Mouse (Mus musculus): ENCODE data around the gene Stub1. TPM values are rescaled to one million over a fixed set of nuclear protein-coding genes. Genes with fewer than 3 reads are reported as not detected.

Stub1 gene
- polyA plus RNA-seq, 1 experiment from 2014 or later = 345 TPM

DNA sequence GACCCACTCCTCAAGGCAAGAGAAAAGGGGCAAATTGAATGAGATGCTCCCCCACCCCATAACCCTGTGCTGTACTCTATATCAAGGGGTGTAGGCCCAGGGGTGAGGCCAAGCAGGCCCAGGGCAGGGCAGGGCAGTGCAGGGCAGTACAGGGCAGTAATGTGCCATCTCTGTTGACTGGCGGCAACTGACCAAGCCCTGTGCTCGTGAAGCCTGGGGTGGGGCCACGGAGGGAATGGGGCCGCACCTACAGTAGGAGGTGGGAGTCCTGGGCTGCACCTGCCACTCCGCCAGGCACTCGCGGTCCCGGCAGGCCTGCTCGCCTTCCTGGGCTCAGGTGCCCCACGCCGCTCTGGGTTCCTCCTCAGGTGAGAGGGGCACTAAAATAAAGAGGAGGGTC lies 32.1 kb upstream of the Stub1 start:
- ATAC-seq (replicated peaks; ENCODE audit: low FRiP score, low TSS enrichment, low read depth) = no peak
- Histone ChIP-seq H3K9me3 (ENCODE audit: control insufficient read depth, low read length) (no peaks in the 10 kb centered on the region), H3K4me1 (replicated peaks; ENCODE audit: control insufficient read depth, insufficient read depth, low read length) (peaks cover 14% of the 10 kb centered on the region; the same call in 1 of the 2 replicates), H3K27me3 (replicated peaks; ENCODE audit: control insufficient read depth, insufficient read depth, low read length) (no peaks in the 10 kb centered on the region), H3K9ac (ENCODE audit: low read length) (no peak overlapping the region), H3K4me3 (ENCODE audit: low read depth, low read length) (no peak overlapping the region), H3K27ac (ENCODE audit: low read depth) (no peak overlapping the region), H3K36me3 (ENCODE audit: control insufficient read depth, insufficient read depth, low read length) (no peaks in the 10 kb centered on the region), H3K4me2 (ENCODE audit: low read length) (no peak overlapping the region)
- DNase-seq (ENCODE audit: low spot score) = no peak
- 89% methylated on average over 11 of the region's 11 CpGs for WGBS

DNA sequence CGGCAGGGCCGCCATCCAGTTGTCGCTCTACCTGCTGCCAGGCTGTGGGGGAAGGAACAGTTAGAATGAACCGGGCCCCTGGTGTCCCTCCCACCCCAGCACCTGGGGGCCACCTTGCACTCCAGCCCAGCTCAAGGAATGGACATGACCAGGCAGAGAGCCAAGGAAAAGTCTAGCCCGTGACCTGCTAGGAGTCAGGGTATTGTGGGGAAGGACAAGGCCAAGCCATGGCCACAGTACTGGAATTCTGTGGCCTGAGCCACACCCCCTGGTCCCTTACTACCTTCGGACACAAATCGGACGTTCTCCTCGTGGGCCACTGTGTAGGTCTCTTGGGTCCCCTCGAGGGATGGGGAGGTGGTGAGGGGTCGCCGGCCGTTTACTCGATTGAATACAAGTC lies 31.1 kb upstream of the Stub1 start:
- Histone ChIP-seq H3K4me1 (replicated peaks; ENCODE audit: control insufficient read depth, insufficient read depth, low read length) (peaks cover 16% of the 10 kb centered on the region), H3K9me3 (ENCODE audit: control insufficient read depth, low read length) (no peaks in the 10 kb centered on the region), H3K4me2 (ENCODE audit: low read length) (no peak overlapping the region), H3K36me3 (ENCODE audit: control insufficient read depth, insufficient read depth, low read length) (no peaks in the 10 kb centered on the region), H3K27ac (ENCODE audit: low read depth) (no peak overlapping the region), H3K4me3 (ENCODE audit: low read depth, low read length) (no peak overlapping the region), H3K9ac (ENCODE audit: low read length) (no peak overlapping the region), H3K27me3 (replicated peaks; ENCODE audit: control insufficient read depth, insufficient read depth, low read length) (no peaks in the 10 kb centered on the region)
- DNase-seq (ENCODE audit: low spot score) = no peak
- WGBS = 89% methylated on average over 14 of the region's 14 CpGs
- no peak for ATAC-seq (replicated peaks; ENCODE audit: low FRiP score, low TSS enrichment, low read depth)

- H3K4me2 ChIP-seq (ENCODE audit: low read length) = no peak overlapping the region
- no peak overlapping the region for H3K9ac ChIP-seq (ENCODE audit: low read length)
- H3K36me3 ChIP-seq (ENCODE audit: control insufficient read depth, insufficient read depth, low read length) = no peaks in the 10 kb centered on the region
- no peak overlapping the region for H3K27ac ChIP-seq (ENCODE audit: low read depth)
- peaks cover 16% of the 10 kb centered on the region for H3K4me1 ChIP-seq (replicated peaks; ENCODE audit: control insufficient read depth, insufficient read depth, low read length)
- WGBS = 84% methylated on average over 6 of the region's 6 CpGs
- ATAC-seq (replicated peaks; ENCODE audit: low FRiP score, low TSS enrichment, low read depth) = no peak
- no peak overlapping the region for H3K4me3 ChIP-seq (ENCODE audit: low read depth, low read length)
- no peaks in the 10 kb centered on the region for H3K27me3 ChIP-seq (replicated peaks; ENCODE audit: control insufficient read depth, insufficient read depth, low read length)
- DNase-seq (ENCODE audit: low spot score) = no peak
- H3K9me3 ChIP-seq (ENCODE audit: control insufficient read depth, low read length) = no peaks in the 10 kb centered on the region
Observed at GRCm38 (mm10) chr17:25863681-25864080, 30.5 kb upstream of the Stub1 start.

GRCm38 (mm10) chr17:25861704-25862612 lies 28.8 kb upstream of the Stub1 start:
- ATAC-seq (replicated peaks; ENCODE audit: low FRiP score, low TSS enrichment, low read depth) (no peak), DNase-seq (ENCODE audit: low spot score) (no peak)
- Histone ChIP-seq H3K36me3 (ENCODE audit: control insufficient read depth, insufficient read depth, low read length) (no peaks in the 10 kb centered on the region; the same call in 1 of the 2 replicates), H3K27me3 (replicated peaks; ENCODE audit: control insufficient read depth, insufficient read depth, low read length) (no peaks in the 10 kb centered on the region), H3K27ac (ENCODE audit: low read depth) (peak overlapping the region; percentile 83), H3K4me2 (ENCODE audit: low read length) (peak overlapping the region; percentile 75), H3K9ac (ENCODE audit: low read length) (peak overlapping the region; percentile 75), H3K4me1 (replicated peaks; ENCODE audit: control insufficient read depth, insufficient read depth, low read length) (peaks cover 9% of the 10 kb centered on the region), H3K4me3 (ENCODE audit: low read depth, low read length) (peak overlapping the region; percentile 63), H3K9me3 (ENCODE audit: control insufficient read depth, low read length) (no peaks in the 10 kb centered on the region)
- 11% methylated on average over 6 of the region's 6 CpGs for WGBS

GRCm38 (mm10) chr17:25860832-25861703 lies 27.9 kb upstream of the Stub1 start, which contains the start of gene Wdr90:
Gene Wdr90, minus strand, starts transcription at chr17:25861501.
- Histone ChIP-seq H3K27ac (ENCODE audit: low read depth) (peak within 1 kb of the TSS; percentile 83), H3K4me2 (ENCODE audit: low read length) (peak within 1 kb of the TSS; percentile 75), H3K9me3 (ENCODE audit: control insufficient read depth, low read length) (no peaks in the 10 kb centered on the region), H3K27me3 (replicated peaks; ENCODE audit: control insufficient read depth, insufficient read depth, low read length) (no peaks in the 10 kb centered on the region), H3K36me3 (ENCODE audit: control insufficient read depth, insufficient read depth, low read length) (no peaks in the 10 kb centered on the region; the same call in 1 of the 2 replicates), H3K4me3 (ENCODE audit: low read depth, low read length) (peak within 1 kb of the TSS; percentile 63), H3K4me1 (replicated peaks; ENCODE audit: control insufficient read depth, insufficient read depth, low read length) (peaks cover 9% of the 10 kb centered on the region), H3K9ac (ENCODE audit: low read length) (peak within 1 kb of the TSS; percentile 75)
- WGBS = 4% methylated on average over 64 of the region's 65 CpGs
- ATAC-seq (replicated peaks; ENCODE audit: low FRiP score, low TSS enrichment, low read depth) = peak; percentile 93
- peak; percentile 86 for DNase-seq (ENCODE audit: low spot score)

GRCm38 (mm10) chr17:25860229-25860628 lies 27.0 kb upstream of the Stub1 start:
- H3K4me2 ChIP-seq (ENCODE audit: low read length) = peak overlapping the region; percentile 75
- H3K4me3 ChIP-seq (ENCODE audit: low read depth, low read length) = no peak overlapping the region
- H3K9me3 ChIP-seq (ENCODE audit: control insufficient read depth, low read length) = no peaks in the 10 kb centered on the region
- no peaks in the 10 kb centered on the region for H3K27me3 ChIP-seq (replicated peaks; ENCODE audit: control insufficient read depth, insufficient read depth, low read length)
- peaks cover 9% of the 10 kb centered on the region for H3K4me1 ChIP-seq (replicated peaks; ENCODE audit: control insufficient read depth, insufficient read depth, low read length)
- ATAC-seq (replicated peaks; ENCODE audit: low FRiP score, low TSS enrichment, low read depth) = no peak
- 94% methylated on average over 6 of the region's 6 CpGs for WGBS
- no peak for DNase-seq (ENCODE audit: low spot score)
- no peak overlapping the region for H3K27ac ChIP-seq (ENCODE audit: low read depth)
- H3K9ac ChIP-seq (ENCODE audit: low read length) = peak overlapping the region; percentile 75; the same call in 1 of the 2 replicates
- peaks cover 6% of the 10 kb centered on the region; the same call in 1 of the 2 replicates for H3K36me3 ChIP-seq (ENCODE audit: control insufficient read depth, insufficient read depth, low read length)

DNA sequence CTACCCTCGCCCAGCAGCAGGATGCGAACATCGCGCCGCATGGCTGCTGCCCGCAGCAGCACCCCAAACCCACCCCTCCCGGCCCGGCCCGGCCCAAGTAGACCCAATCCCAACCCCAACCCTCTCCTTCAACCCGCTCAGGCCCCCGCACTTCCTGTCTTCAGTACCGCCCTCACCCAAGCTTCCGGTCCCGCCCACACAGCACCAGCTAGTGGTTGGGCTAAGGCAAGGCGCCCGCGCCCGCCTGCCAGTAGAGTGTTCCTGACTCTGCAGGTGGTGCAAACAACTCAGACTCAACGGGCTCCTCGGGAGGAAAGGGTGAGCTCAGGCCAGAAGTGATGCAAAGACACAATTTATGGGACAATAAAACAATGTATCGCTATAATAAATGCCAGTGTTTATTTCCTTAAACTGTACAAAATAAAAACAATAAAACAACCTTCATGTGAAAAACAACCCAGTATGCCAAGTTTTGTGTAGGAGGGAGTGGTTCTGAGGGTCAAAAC lies 11.2 kb upstream of the Stub1 start, which contains the start of gene Rhot2:
Gene Rhot2, minus strand, starts transcription at position 456 of the 506 bp plus-strand sequence.
- H3K9me3 ChIP-seq (ENCODE audit: control insufficient read depth, low read length) = no peaks in the 10 kb centered on the region
- H3K9ac ChIP-seq (ENCODE audit: low read length) = peak within 1 kb of the TSS; percentile 81
- no peaks in the 10 kb centered on the region for H3K27me3 ChIP-seq (replicated peaks; ENCODE audit: control insufficient read depth, insufficient read depth, low read length)
- H3K4me2 ChIP-seq (ENCODE audit: low read length) = peak within 1 kb of the TSS; percentile 87
- ATAC-seq (replicated peaks; ENCODE audit: low FRiP score, low TSS enrichment, low read depth) (peak; percentile 95), DNase-seq (ENCODE audit: low spot score) (peak; percentile 96)
- peaks cover 12% of the 10 kb centered on the region for H3K4me1 ChIP-seq (replicated peaks; ENCODE audit: control insufficient read depth, insufficient read depth, low read length)
- H3K4me3 ChIP-seq (ENCODE audit: low read depth, low read length) = peak within 1 kb of the TSS; percentile 78
- 1% methylated on average over 21 of the region's 21 CpGs for WGBS
- peaks cover 63% of the 10 kb centered on the region for H3K36me3 ChIP-seq (ENCODE audit: control insufficient read depth, insufficient read depth, low read length)
- H3K27ac ChIP-seq (ENCODE audit: low read depth) = peak within 1 kb of the TSS; percentile 70

Measured in intestine, embryonic 14.5 days (tissue).